Mouse (Mus musculus) megakaryocyte, embryonic 14.5 days (primary cell): Measurements from ENCODE around the gene Stac.

Experiments used
- FLI1 ChIP-seq: IDR thresholded peaks from 2 replicates; pipeline ENCODE4 v1.6.1; 2012; ENCODE audit warnings: low read length, inconsistent platforms, mixed read lengths
- GATA1 ChIP-seq: IDR thresholded peaks from 3 replicates; pipeline ENCODE4 v1.6.1; 2012; ENCODE audit warnings: mixed read lengths, low read length, inconsistent platforms, borderline replicate concordance

DNA sequence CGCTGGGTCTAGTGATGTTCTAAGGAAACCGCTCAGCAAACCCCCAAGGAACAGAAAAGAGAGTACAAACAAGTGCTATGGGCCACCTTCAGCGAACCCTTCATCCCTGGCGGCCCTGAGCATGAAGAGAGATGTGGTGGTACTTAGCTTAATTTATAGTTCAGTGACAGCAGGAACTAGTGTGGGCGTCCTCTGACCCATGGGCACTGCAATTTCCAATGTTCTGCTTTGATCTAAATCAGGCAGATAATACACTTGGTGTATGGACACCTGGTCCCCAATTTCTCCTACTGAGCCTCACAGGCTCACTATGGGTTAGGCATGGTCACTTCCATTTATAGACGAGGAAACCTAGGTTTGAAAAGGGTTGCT is 322 bp upstream of the Stac start:
- TF ChIP-seq GATA1 (no peak), FLI1 (no peak)
